Mouse (Mus musculus): ENCODE results near the gene Zfp933. TPM values are rescaled to one million over a fixed set of nuclear protein-coding genes. Genes with fewer than 3 reads are reported as not detected.

Zfp933 gene
- total and polyA plus RNA-seq, 2 experiments from 2014 or later, result 3.5 to 7.1 TPM

DNA sequence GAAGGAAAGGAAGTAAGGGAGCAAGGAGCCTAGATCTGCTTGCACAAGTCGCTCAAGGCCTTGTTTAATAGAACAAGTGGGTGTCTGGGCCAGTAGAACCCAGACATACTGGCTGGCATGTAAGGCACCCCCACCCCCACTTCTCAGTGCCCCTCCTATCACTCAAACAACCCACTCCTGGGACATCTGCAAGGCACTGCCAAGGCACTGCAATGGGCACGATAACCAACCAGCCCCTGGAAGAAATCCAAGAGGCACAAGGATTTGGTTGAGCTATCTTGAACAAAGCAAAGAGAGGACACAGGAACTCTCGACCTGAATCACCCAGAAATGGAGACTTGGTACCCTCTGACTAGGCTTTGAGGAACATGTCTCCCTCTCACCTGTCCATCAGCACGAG is 40.1 kb upstream of the Zfp933 start:
- WGBS, result 67% methylated on average over 4 of the region's 4 CpGs

DNA sequence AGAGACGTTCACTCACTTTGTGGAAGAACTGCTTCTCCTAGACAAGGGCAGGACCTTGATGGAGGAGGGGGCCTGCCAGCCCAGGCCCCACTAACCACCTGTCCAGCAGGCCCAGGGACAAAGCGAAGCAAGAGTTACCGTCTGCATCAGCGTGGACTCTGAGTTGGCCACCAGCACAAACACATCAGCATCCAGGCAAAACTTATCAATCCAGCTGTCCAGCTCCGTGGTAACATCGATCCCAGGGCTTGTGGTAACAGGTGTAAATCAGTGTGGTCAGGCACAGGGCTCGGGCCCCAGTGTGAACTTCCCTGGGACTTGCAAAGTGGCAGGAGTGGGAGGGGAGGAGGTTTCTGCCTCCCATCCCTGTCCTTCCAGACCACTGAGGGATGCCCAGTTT is 39.1 kb upstream of the Zfp933 start:
- DNase-seq (ENCODE audit: low spot score), result no peak
- TF ChIP-seq CTCF (IDR thresholded peaks at IDR 0.05; ENCODE audit: low read depth) (no peak), EP300 (IDR thresholded peaks at IDR 0.05; ENCODE audit: low read depth) (no peak)
- ATAC-seq (ENCODE audit: insufficient read depth, low read depth), result no peak
- Histone ChIP-seq H3K9ac (replicated peaks; ENCODE audit: low read depth, low read length) (no peak overlapping the region), H3K36me3 (replicated peaks; ENCODE audit: control insufficient read depth, insufficient read depth, low read length) (peaks cover 96% of the 10 kb centered on the region), H3K9me3 (replicated peaks; ENCODE audit: control insufficient read depth, low read length) (no peaks in the 10 kb centered on the region), H3K4me1 (ENCODE audit: control insufficient read depth, insufficient read depth) (no peaks in the 10 kb centered on the region), H3K27me3 (ENCODE audit: control insufficient read depth, insufficient read depth, low read length) (no peaks in the 10 kb centered on the region), H3K27ac (ENCODE audit: low read depth) (no peak overlapping the region), H3K4me2 (ENCODE audit: low read depth, low read length) (no peak overlapping the region), H3K4me3 (ENCODE audit: low read depth, low read length) (no peak overlapping the region)
- WGBS, result 90% methylated on average over 7 of the region's 7 CpGs

More for the DNA sequence above, 40.1 kb upstream of the Zfp933 start:
- H3K9me3 ChIP-seq (replicated peaks; ENCODE audit: control insufficient read depth, low read length), result no peaks in the 10 kb centered on the region
- TF ChIP-seq CTCF (IDR thresholded peaks at IDR 0.05; ENCODE audit: low read depth) (no peak), EP300 (IDR thresholded peaks at IDR 0.05; ENCODE audit: low read depth) (no peak)
- H3K27ac ChIP-seq (ENCODE audit: low read depth), result no peak overlapping the region
- H3K4me2 ChIP-seq (ENCODE audit: low read depth, low read length), result no peak overlapping the region
- no peaks in the 10 kb centered on the region for H3K4me1 ChIP-seq (ENCODE audit: control insufficient read depth, insufficient read depth)
- ATAC-seq (ENCODE audit: insufficient read depth, low read depth), result no peak
- H3K36me3 ChIP-seq (replicated peaks; ENCODE audit: control insufficient read depth, insufficient read depth, low read length), result peaks cover 96% of the 10 kb centered on the region
- H3K9ac ChIP-seq (replicated peaks; ENCODE audit: low read depth, low read length), result no peak overlapping the region
- no peak overlapping the region for H3K4me3 ChIP-seq (ENCODE audit: low read depth, low read length)
- DNase-seq (ENCODE audit: low spot score), result no peak
- H3K27me3 ChIP-seq (ENCODE audit: control insufficient read depth, insufficient read depth, low read length), result no peaks in the 10 kb centered on the region

DNA sequence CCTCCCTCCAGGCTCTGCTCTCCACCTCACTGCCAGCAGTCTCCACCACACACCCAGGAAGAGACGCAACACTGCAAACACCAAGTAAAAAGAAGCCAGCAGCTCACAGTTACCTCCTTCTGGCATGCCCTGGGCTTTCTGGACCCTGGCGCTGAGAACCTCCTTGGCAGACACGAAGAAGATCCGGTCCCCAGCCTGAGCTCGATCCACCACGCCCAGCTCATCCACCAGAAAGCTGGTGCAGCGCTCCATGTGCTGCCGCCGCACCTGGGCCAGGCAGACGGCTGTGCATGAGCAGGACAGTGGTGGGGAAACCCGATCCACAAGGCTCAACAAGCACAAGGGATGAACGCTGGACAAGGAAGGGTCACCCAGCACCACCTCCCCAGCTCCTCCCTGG is 38.0 kb upstream of the Zfp933 start:
- H3K36me3 ChIP-seq (replicated peaks; ENCODE audit: control insufficient read depth, insufficient read depth, low read length), result peaks cover 96% of the 10 kb centered on the region
- no peaks in the 10 kb centered on the region for H3K9me3 ChIP-seq (replicated peaks; ENCODE audit: control insufficient read depth, low read length)
- no peak overlapping the region for H3K4me2 ChIP-seq (ENCODE audit: low read depth, low read length)
- H3K27me3 ChIP-seq (ENCODE audit: control insufficient read depth, insufficient read depth, low read length), result no peaks in the 10 kb centered on the region
- DNase-seq (ENCODE audit: low spot score), result no peak
- no peak overlapping the region for H3K4me3 ChIP-seq (ENCODE audit: low read depth, low read length)
- H3K4me1 ChIP-seq (ENCODE audit: control insufficient read depth, insufficient read depth), result no peaks in the 10 kb centered on the region
- 94% methylated on average over 12 of the region's 12 CpGs for WGBS
- no peak overlapping the region for H3K27ac ChIP-seq (ENCODE audit: low read depth)
- no peak for ATAC-seq (ENCODE audit: insufficient read depth, low read depth)
- no peak for TF ChIP-seq CTCF (IDR thresholded peaks at IDR 0.05; ENCODE audit: low read depth)
- TF ChIP-seq EP300 (IDR thresholded peaks at IDR 0.05; ENCODE audit: low read depth), result no peak
- no peak overlapping the region for H3K9ac ChIP-seq (replicated peaks; ENCODE audit: low read depth, low read length)

DNA sequence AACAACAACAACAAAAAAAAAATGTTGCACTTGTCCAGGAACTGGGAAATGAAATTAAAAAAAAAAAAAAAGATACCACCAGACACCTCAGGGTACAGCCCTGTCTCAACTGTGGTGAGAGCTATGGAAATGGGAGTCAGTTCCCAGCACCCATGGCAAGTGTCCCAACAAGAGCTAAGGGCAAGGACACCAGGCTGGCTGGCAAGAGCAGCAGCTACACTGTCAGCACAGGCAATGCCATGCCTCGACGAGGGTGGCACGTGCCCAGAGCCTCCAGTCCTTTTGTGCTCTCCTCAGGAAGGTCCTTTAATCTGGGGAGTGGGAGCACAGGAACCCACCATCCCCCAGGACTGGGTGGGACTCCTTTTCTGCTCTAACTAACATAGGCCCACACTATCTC is 36.0 kb upstream of the Zfp933 start:
- ATAC-seq (ENCODE audit: insufficient read depth, low read depth), result no peak
- Histone ChIP-seq H3K36me3 (replicated peaks; ENCODE audit: control insufficient read depth, insufficient read depth, low read length) (peaks cover 94% of the 10 kb centered on the region), H3K4me2 (ENCODE audit: low read depth, low read length) (no peak overlapping the region), H3K9ac (replicated peaks; ENCODE audit: low read depth, low read length) (no peak overlapping the region), H3K27ac (ENCODE audit: low read depth) (no peak overlapping the region), H3K4me3 (ENCODE audit: low read depth, low read length) (no peak overlapping the region), H3K27me3 (ENCODE audit: control insufficient read depth, insufficient read depth, low read length) (no peaks in the 10 kb centered on the region), H3K4me1 (ENCODE audit: control insufficient read depth, insufficient read depth) (no peaks in the 10 kb centered on the region), H3K9me3 (replicated peaks; ENCODE audit: control insufficient read depth, low read length) (no peaks in the 10 kb centered on the region)
- no peak for DNase-seq (ENCODE audit: low spot score)
- no peak for TF ChIP-seq EP300 (IDR thresholded peaks at IDR 0.05; ENCODE audit: low read depth)
- WGBS, result 93% methylated on average over 3 of the region's 3 CpGs

DNA sequence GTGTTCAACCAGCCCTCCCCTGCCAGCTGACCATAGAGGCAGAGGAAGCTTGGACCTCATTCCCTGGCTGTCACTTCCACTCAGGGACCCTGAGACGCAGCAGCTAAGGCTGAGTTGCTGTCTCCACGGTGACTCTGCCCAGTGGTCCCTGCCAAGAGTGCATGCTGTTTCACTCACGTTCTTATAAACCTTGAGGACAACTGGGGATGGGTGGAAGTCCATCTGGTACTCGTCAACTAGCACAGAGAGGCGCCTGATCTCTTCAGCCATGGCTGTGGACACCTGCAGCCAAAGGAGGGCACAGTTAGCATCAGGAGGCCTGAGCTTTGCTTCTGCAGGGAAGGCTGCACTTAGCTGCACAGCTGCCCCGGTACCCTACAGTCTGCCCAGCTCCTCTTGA is 34.9 kb upstream of the Zfp933 start:
- no peak for TF ChIP-seq EP300 (IDR thresholded peaks at IDR 0.05; ENCODE audit: low read depth)
- TF ChIP-seq CTCF (IDR thresholded peaks at IDR 0.05; ENCODE audit: low read depth), result no peak
- no peak overlapping the region for H3K27ac ChIP-seq (ENCODE audit: low read depth)
- H3K4me3 ChIP-seq (ENCODE audit: low read depth, low read length), result no peak overlapping the region
- no peak overlapping the region for H3K4me2 ChIP-seq (ENCODE audit: low read depth, low read length)
- H3K9ac ChIP-seq (replicated peaks; ENCODE audit: low read depth, low read length), result no peak overlapping the region
- no peaks in the 10 kb centered on the region for H3K9me3 ChIP-seq (replicated peaks; ENCODE audit: control insufficient read depth, low read length)
- ATAC-seq (ENCODE audit: insufficient read depth, low read depth), result no peak
- no peaks in the 10 kb centered on the region for H3K27me3 ChIP-seq (ENCODE audit: control insufficient read depth, insufficient read depth, low read length)
- H3K4me1 ChIP-seq (ENCODE audit: control insufficient read depth, insufficient read depth), result no peaks in the 10 kb centered on the region
- H3K36me3 ChIP-seq (replicated peaks; ENCODE audit: control insufficient read depth, insufficient read depth, low read length), result peaks cover 94% of the 10 kb centered on the region
- 55% methylated on average over 6 of the region's 6 CpGs for WGBS
- no peak for DNase-seq (ENCODE audit: low spot score)

DNA sequence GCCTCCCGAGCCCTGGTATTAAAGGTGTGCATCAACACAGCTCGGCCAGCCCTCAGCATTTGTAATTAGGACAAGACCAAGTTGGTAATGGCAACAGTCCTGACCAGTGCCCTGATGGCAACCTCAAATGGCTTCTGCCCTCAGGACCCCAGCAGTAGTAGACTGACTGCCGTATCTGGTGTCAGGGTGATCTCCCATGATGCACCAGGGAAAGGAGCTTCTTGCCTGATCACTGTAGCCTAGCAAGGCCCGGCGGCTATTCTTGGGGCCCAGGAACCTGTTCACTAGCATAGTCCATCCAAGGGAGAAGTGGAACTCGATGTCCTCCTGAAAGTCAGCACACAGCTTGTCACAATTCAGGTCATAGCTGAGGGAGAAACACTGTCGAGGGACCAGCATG is 33.6 kb upstream of the Zfp933 start:
- TF ChIP-seq CTCF (IDR thresholded peaks at IDR 0.05; ENCODE audit: low read depth) (no peak), EP300 (IDR thresholded peaks at IDR 0.05; ENCODE audit: low read depth) (no peak)
- H3K9me3 ChIP-seq (replicated peaks; ENCODE audit: control insufficient read depth, low read length), result no peaks in the 10 kb centered on the region
- H3K4me1 ChIP-seq (ENCODE audit: control insufficient read depth, insufficient read depth), result no peaks in the 10 kb centered on the region
- no peak overlapping the region for H3K27ac ChIP-seq (ENCODE audit: low read depth)
- no peak overlapping the region for H3K4me2 ChIP-seq (ENCODE audit: low read depth, low read length)
- WGBS, result 92% methylated on average over 7 of the region's 7 CpGs
- ATAC-seq (ENCODE audit: insufficient read depth, low read depth) (no peak), DNase-seq (ENCODE audit: low spot score) (no peak)
- H3K4me3 ChIP-seq (ENCODE audit: low read depth, low read length), result no peak overlapping the region
- H3K36me3 ChIP-seq (replicated peaks; ENCODE audit: control insufficient read depth, insufficient read depth, low read length), result peaks cover 92% of the 10 kb centered on the region
- no peaks in the 10 kb centered on the region for H3K27me3 ChIP-seq (ENCODE audit: control insufficient read depth, insufficient read depth, low read length)
- H3K9ac ChIP-seq (replicated peaks; ENCODE audit: low read depth, low read length), result no peak overlapping the region
